Mouse (Mus musculus) frontal cortex, postnatal 14 days (tissue): ENCODE results near the gene Klra1.
"Not testable (repeated sequence)": the region's sequence is repeated elsewhere in the genome, so short reads cannot be mapped to it uniquely, and the experiment has no call there.

Source experiments
- DNase-seq, 2 experiments: peaks; one replicate each; pipeline ENCODE4 v3.0.0; 2022; ENCODE audit warnings: low spot score in 2 of 2

The Klra1 gene

DNA sequence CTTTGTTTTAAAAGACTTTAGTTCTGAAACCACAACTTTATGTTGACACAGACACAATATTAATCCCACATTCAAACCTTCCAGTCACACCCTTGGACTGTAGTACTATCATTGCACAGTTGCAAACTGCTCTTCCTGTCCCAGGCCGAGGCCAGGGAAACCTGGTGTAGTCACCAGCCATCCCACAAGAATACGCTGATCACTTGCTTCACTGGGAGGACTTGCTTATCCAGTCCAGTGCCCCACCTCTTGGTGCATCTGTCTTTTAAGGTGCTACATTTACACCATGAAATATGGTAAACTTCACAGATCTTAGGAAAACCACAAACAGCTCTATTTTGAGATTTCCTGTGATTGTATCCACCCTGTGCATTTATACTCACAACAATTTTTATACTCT, at the start of gene Klra1:
Klra1 (minus strand) TSS at position 125 of the 400 bp plus-strand sequence.
- no peak for DNase-seq

DNA sequence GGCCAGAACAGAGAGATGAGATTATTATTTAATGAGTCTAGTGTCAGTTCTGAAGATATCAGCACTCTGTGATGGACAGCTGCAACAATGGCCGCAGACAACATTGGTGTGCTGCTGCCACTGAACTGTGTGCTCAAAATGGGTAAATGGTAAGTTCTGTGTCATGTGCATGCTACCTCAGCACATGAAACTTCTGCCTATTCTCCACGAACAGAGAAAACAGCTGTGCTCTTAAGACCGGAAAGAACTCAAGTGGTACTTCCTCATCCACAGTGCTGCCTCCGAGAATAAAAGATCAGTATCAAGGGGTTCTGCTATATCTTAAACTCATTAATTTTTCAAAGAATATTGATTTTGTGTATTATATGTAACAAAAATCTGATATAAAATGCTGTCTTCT, 42.8 kb upstream of the Klra1 start:
- no peak for DNase-seq

DNA sequence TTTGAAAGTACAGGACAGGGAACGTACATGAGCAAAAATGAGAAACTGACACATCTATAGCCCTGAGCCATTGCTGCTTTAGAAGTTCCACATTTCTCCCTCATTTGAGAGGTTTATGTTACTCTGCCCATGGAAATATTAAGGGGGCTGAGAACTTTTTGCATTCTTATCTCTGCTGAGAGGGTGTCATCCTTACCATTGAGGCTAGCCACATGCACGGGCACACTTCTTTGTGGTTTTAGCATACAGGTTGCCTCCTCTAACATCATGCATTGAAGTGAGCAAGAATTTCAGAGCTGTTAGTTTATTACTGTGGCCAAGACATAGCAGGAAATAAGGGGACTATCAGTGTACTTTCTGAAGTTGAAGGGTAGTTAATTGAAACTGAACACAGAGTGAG, 32.5 kb upstream of the Klra1 start:
- DNase-seq: no peak

DNA sequence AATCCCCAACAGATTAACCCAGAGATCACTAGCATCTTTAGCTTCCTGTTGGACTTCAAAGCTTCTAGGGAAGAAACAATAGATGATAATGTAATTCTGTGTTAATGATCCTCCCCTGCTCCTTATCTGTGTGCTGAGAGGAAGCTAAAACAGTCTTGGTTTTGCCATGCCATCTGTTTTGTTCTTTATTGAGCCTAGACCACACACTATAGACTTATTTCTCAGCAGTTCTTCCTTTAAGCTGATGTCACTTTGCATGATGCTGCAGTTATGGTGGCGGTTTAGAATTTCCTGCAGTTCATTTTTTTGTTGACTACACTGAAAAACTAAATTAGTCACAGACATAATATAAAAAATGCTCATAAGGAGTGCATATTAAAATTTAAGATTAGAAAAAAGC, 18.2 kb upstream of the Klra1 start:
- no peak for DNase-seq

DNA sequence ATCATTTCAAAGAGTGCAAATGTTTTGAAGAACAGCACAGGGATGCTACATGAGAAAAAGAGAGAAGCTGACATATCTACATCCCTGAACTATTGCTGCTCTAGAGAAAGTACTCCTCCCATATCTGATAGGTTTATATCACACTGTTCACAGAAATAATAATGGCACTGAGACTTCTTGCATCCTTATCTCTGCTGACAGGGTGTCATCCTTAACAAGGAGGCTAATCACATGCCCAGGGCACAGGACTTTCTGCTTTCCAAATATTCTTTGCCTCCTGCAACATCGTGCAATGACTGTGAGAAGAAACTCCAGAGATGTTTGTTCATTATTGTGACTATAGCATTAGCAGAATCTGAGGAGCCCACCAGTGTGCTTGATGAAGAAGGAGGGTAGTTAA, 871 bp downstream of the Klra1 start:
- no peak for DNase-seq

DNA sequence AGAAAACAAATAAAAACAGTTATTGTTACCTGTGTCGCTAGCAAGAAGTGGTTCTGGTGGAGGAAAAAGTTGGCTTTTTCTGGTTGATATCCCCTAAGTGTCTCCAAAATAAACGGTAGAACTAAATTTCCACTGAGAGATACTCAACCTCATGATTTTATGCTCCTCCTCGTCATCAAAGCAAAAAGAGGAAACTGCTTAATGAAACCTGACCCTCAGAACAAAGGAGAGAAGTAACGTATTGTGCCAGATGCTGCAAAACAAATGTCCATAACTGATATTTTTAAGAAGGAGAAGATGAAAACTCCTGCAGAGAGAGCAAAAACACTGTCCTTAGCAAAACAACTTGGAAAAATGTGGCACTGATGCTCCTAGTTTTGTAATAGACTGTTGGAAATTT, 4.3 kb downstream of the Klra1 start:
- DNase-seq: no peak

DNA sequence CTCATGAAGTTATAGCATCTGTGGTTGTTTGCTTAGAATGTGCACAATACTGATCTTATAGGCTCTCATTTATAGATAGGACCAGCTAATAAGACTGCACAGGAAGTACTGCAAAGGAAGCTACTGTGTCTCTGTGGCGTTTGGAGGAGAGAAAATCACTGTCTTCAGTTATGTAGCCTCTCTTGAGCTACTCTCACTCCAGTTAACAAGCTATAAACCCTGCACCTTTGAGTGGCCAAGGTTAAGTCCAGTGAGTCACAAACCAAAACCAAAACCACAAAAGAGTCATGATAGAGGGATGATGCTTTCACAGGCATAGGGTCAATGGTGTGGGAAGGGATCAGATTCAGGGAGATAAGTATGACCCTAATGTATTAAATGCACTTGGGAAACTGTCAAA, 41.3 kb downstream of the Klra1 start:
- not testable (repeated sequence) for DNase-seq

DNA sequence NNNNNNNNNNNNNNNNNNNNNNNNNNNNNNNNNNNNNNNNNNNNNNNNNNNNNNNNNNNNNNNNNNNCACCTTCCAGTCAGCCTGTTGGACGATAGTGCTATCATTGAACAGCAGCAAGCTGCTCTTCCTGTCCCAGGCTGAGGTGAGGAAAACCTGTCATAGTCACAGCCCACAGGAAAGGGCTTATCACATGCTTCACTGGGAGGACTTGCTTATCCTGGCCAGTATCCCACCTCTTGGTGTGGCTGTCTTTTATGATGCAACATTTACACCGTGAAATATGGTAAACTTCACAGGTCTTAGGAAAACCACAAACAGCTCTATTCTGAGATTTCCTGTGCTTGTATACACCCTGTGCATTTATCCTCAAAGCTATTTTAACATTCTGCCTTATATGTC, 44.7 kb downstream of the Klra1 start:
- DNase-seq: not testable (repeated sequence)

DNA sequence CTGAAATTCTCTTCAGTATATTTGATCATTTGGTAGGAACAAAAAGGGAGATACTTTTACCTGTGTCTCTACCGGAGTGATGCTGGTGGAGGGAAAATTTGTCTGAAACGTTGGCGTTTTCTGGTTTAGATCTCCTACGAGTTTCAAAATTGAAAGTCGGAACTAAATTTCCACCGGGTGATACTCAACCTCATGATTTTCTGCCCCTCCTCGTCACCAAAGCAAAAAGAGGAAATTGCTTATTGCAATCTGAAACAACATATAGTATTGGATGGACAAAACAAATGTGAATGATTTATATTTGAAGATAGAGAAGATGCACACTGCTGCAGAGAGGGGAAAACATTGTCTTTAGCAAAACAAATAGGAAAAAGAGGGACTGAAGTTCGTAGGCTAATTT, 49.3 kb downstream of the Klra1 start, which contains the start of gene Klra3:
Klra3 (minus strand) TSS at position 164 of the 400 bp plus-strand sequence.
- DNase-seq: no peak
